Mouse (Mus musculus): Measurements from ENCODE around the gene Gm960.
"Not testable (repeated sequence)": the region's sequence is repeated elsewhere in the genome, so short reads cannot be mapped to it uniquely, and the experiment has no call there.

GRCm38 (mm10) chr19:4586783-4587182, 111.7 kb downstream of the Gm960 start:
- not testable (repeated sequence) for TF ChIP-seq POLR2A (IDR thresholded peaks at IDR 0.05; ENCODE audit: borderline replicate concordance, insufficient read depth, low read length); CTCF (IDR thresholded peaks at IDR 0.05; ENCODE audit: borderline replicate concordance, insufficient read depth, low read depth, low read length)

All from cerebellum, adult 2 months (tissue).